Mouse (Mus musculus) heart, adult 2 months (tissue): ENCODE data around the gene Ccdc146. TPM values are rescaled to one million over a fixed set of nuclear protein-coding genes. Genes with fewer than 3 reads are reported as not detected.

Source experiments
- DNase-seq, 2 experiments: peaks; one replicate each; pipeline ENCODE4 v3.0.0; 2021
- H3K27ac ChIP-seq: fragments of 200-600 bp; 2 replicates; pipeline ENCODE4 v1.8.1; 2022
- H3K27me3 ChIP-seq: fragments of 200-500 bp; 2 replicates; pipeline ENCODE4 v1.6.1; 2012; ENCODE audit warnings: mild to moderate bottlenecking, low read length, inconsistent platforms, mixed read lengths; ENCODE audit not compliant: control insufficient read depth, insufficient read depth
- H3K36me3 ChIP-seq: fragments of 200-500 bp; 2 replicates; pipeline ENCODE4 v1.6.1; 2012; ENCODE audit warnings: low read length, inconsistent platforms; ENCODE audit not compliant: control insufficient read depth, insufficient read depth
- H3K4me1 ChIP-seq: fragments of 200-500 bp; 2 replicates; pipeline ENCODE4 v1.6.1; 2011; ENCODE audit warnings: low read length; ENCODE audit not compliant: control insufficient read depth, insufficient read depth
- H3K4me3 ChIP-seq: fragments of 200-600 bp; 2 replicates; pipeline ENCODE4 v1.8.1; 2022
- H3K79me2 ChIP-seq: fragments of 200-500 bp; replicated peaks from 2 replicates; pipeline ENCODE4 v1.6.1; 2012; ENCODE audit warnings: mild to moderate bottlenecking, inconsistent platforms, low read length, moderate library complexity, mixed read lengths; ENCODE audit not compliant: control insufficient read depth, insufficient read depth
- H3K9ac ChIP-seq: fragments of 200-500 bp; 2 replicates; pipeline ENCODE4 v1.6.1; 2012; ENCODE audit warnings: low read depth, mild to moderate bottlenecking, control low read depth, inconsistent platforms, low read length, mixed read lengths
- CTCF ChIP-seq: fragments of 200-600 bp; IDR thresholded peaks from 2 replicates; pipeline ENCODE4 v1.8.1; 2022; ENCODE audit warnings: antibody characterized with exemption, mild to moderate bottlenecking, moderate library complexity
- EP300 ChIP-seq: fragments of 200-500 bp; IDR thresholded peaks from 2 replicates; pipeline ENCODE4 v1.6.1; 2011; ENCODE audit warnings: low read depth, low read length, control low read depth; ENCODE audit not compliant: insufficient read depth
- POLR2A ChIP-seq: fragments of 200-500 bp; IDR thresholded peaks from 2 replicates; pipeline ENCODE4 v1.6.1; 2011; ENCODE audit warnings: mild to moderate bottlenecking, low read depth, low read length, control low read depth; ENCODE audit not compliant: insufficient read depth
- WGBS: fragments of 180-500 bp; shearing (Covaris S2); methylation state at CpG from one replicate; pipeline ENCODE4 v1.1.7; 2018; 5-methylcytosine and 5-hydroxymethylcytosine counted together
- intact Hi-C: fragments of 180-260 bp; cut with DNase I; formaldehyde crosslinking; loops from one replicate; pipeline ENCODE4 v1.15.1; 2025
- polyA plus RNA-seq: library from polyadenylated mRNA; depleted of rRNA; stranded (reverse); fragments of >200 nt; gene quantifications from 2 replicates; pipeline ENCODE4 v1.2.3, GENCODE M21; 2012
- total RNA-seq, 2 experiments: library from RNA; stranded (reverse); gene quantifications; 2 replicates each; pipeline ENCODE4 v1.2.3; 2021

Gene Ccdc146
- total and polyA plus RNA-seq, 3 experiments, result 1.5 to 3.1 (median 2.8) TPM

- H3K27ac ChIP-seq, result peak within 1 kb of the TSS; percentile 74
Observed at GRCm38 (mm10) chr5:21372493-21373179, 51.8 kb downstream of the Ccdc146 start, which contains the start of gene Fgl2. Gene Fgl2 (plus strand): TSS chr5:21372642.

GRCm38 (mm10) chr5:21371920-21372319 is 52.6 kb downstream of the Ccdc146 start:
- H3K27ac ChIP-seq, result peak overlapping the region; percentile 74
- intact Hi-C loops, result loop anchor here (2.0 kb wide), 1 partner anchor 43 kb away; no protein-coding TSS in a partner anchor
- peak overlapping the region; percentile 62 for H3K4me3 ChIP-seq
- no peaks in the 10 kb centered on the region; the same call in 1 of the 2 replicates for H3K4me1 ChIP-seq
- H3K9ac ChIP-seq, result no peak overlapping the region
- H3K27me3 ChIP-seq, result no peaks in the 10 kb centered on the region
- no peaks in the 10 kb centered on the region for H3K36me3 ChIP-seq
- WGBS, result 53% methylated on average over 5 of the region's 5 CpGs
- no peak for TF ChIP-seq EP300
- no peak for TF ChIP-seq POLR2A
- no peak for TF ChIP-seq CTCF
- H3K79me2 ChIP-seq, result no peaks in the 10 kb centered on the region
- DNase-seq, result no peak

More at GRCm38 (mm10) chr5:21372493-21373179, 51.8 kb downstream of the Ccdc146 start, which contains the start of gene Fgl2:
- Histone ChIP-seq H3K4me3 (peak within 1 kb of the TSS; percentile 62), H3K27me3 (no peaks in the 10 kb centered on the region), H3K79me2 (no peaks in the 10 kb centered on the region), H3K9ac (peak within 1 kb of the TSS; percentile 80), H3K4me1 (no peaks in the 10 kb centered on the region; the same call in 1 of the 2 replicates), H3K36me3 (no peaks in the 10 kb centered on the region)
- DNase-seq, result peak; percentile 76 to 77
- TF ChIP-seq CTCF (no peak), POLR2A (peak; percentile 86)
- intact Hi-C loops, result loop anchor here (2.0 kb wide), 1 partner anchor 44 kb away; no protein-coding TSS in a partner anchor
- 4% methylated on average over 31 of the region's 31 CpGs for WGBS

GRCm38 (mm10) chr5:21370218-21370947 is 54.1 kb downstream of the Ccdc146 start:
- no peaks in the 10 kb centered on the region for H3K79me2 ChIP-seq
- H3K4me3 ChIP-seq, result no peak overlapping the region
- H3K9ac ChIP-seq, result no peak overlapping the region
- no peaks in the 10 kb centered on the region for H3K36me3 ChIP-seq
- TF ChIP-seq CTCF (no peak), EP300 (no peak), POLR2A (no peak)
- H3K27me3 ChIP-seq, result no peaks in the 10 kb centered on the region
- WGBS, result 86% methylated on average over 5 of the region's 5 CpGs
- H3K4me1 ChIP-seq, result no peaks in the 10 kb centered on the region; the same call in 1 of the 2 replicates
- H3K27ac ChIP-seq, result no peak overlapping the region
- intact Hi-C loops, result no loop called here
- no peak for DNase-seq

GRCm38 (mm10) chr5:21367514-21367913 is 57.0 kb downstream of the Ccdc146 start:
- Histone ChIP-seq H3K4me3 (no peak overlapping the region), H3K4me1 (no peaks in the 10 kb centered on the region), H3K27me3 (no peaks in the 10 kb centered on the region), H3K36me3 (no peaks in the 10 kb centered on the region), H3K79me2 (no peaks in the 10 kb centered on the region), H3K9ac (no peak overlapping the region), H3K27ac (no peak overlapping the region)
- no peak for DNase-seq
- 73% methylated on average over 2 of the region's 2 CpGs for WGBS
- TF ChIP-seq EP300 (no peak), POLR2A (no peak), CTCF (no peak)
- intact Hi-C loops, result no loop called here

- no peak overlapping the region for H3K27ac ChIP-seq
- H3K9ac ChIP-seq, result no peak overlapping the region
- no peak overlapping the region for H3K4me3 ChIP-seq
- 59% methylated on average over 4 of the region's 4 CpGs for WGBS
- no peak for DNase-seq
- intact Hi-C loops, result no loop called here
- H3K27me3 ChIP-seq, result no peaks in the 10 kb centered on the region
- TF ChIP-seq EP300 (no peak), CTCF (no peak), POLR2A (no peak)
- H3K36me3 ChIP-seq, result no peaks in the 10 kb centered on the region
- no peaks in the 10 kb centered on the region for H3K4me1 ChIP-seq
- H3K79me2 ChIP-seq, result no peaks in the 10 kb centered on the region
Observed at GRCm38 (mm10) chr5:21366338-21367053, 58.0 kb downstream of the Ccdc146 start.
